Mouse (Mus musculus): ENCODE measurements around the gene St3gal3.

DNA sequence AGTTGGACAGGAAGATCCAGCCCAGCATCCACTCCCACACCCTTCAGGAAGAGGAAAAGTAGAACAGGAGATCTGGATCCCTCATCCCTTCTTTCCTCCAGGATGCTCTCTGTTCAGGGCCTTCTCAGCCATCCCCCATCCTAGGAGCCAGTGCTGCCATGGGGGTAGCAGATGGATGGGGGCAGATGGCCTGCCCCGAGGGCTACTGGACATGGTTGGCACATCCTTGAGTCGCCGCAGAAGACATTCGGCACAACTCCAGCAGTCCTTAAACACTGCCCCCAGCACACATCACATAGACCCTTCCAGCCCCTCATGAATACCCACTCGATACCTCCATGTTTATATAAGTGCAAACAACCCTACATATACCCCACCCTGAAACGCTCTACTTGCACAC, 238.7 kb downstream of the St3gal3 start:
- TF ChIP-seq SIN3A (IDR thresholded peaks at IDR 0.05; ENCODE audit: low read length) (no peak), CTCF (IDR thresholded peaks at IDR 0.05 in 2 of 3, conservative IDR thresholded peaks at IDR 0.05 in 1 of 3; ENCODE audit: control insufficient read depth in 1 of 3, insufficient read depth in 1 of 3, low read depth in 2 of 3, low read length in 3 of 3, poor library complexity in 1 of 3, severe bottlenecking in 1 of 3) (no peak)
